In genomic region chr3:140143900-140144299, GRCm38 (mm10) we compare ENCODE assay signal across 25 mouse cellular contexts.
DNase-seq lines count a peak whose midpoint lies in the region; ATAC-seq lines count a peak whose summit lies in the region.
"Had no signal": no experiment of that assay in that cellular context is flagged by ENCODE, and none has a peak within 500 bp of the region (broad histone marks: within the 10 kb centered on the region; RNA-seq: fewer than 3 reads in every experiment).

No protein-coding gene starts in this region.

- H3K27ac ChIP-seq in kidney, embryonic 15.5 days, result no peak overlapping the region
- H3K27ac ChIP-seq: gastrocnemius, adult 2 months; hindbrain, embryonic 12.5 days; kidney, postnatal 0 days; limb, embryonic 12.5 days; liver, embryonic 15.5 days; neural tube, embryonic 13.5 days had no signal

- H3K36me3 ChIP-seq in kidney, embryonic 15.5 days, result no peaks in the 10 kb centered on the region
- H3K36me3 ChIP-seq: hindbrain, embryonic 12.5 days; limb, embryonic 12.5 days; liver, embryonic 15.5 days; neural tube, embryonic 13.5 days had no signal

- H3K4me3 ChIP-seq in kidney, embryonic 15.5 days (replicated peaks), result no peak overlapping the region
- H3K4me3 ChIP-seq: erythroblast, embryonic 14.5 days; gastrocnemius, adult 2 months; hindbrain, embryonic 12.5 days; limb, embryonic 12.5 days; liver, embryonic 15.5 days; myocyte; neural tube, embryonic 13.5 days had no signal

- no peak overlapping the region for H3K9ac ChIP-seq in kidney, embryonic 15.5 days
- H3K9ac ChIP-seq: hindbrain, embryonic 12.5 days; limb, embryonic 12.5 days; liver, embryonic 15.5 days; neural tube, embryonic 13.5 days had no signal

- 87% methylated on average over 2 of the region's 2 CpGs for WGBS in kidney, embryonic 15.5 days

- H3K4me2 ChIP-seq in kidney, embryonic 15.5 days, result no peak overlapping the region
- H3K4me2 ChIP-seq: hindbrain, embryonic 12.5 days; limb, embryonic 12.5 days; liver, embryonic 15.5 days; neural tube, embryonic 13.5 days had no signal

- H3K27me3 ChIP-seq in kidney, embryonic 15.5 days, result no peaks in the 10 kb centered on the region
- H3K27me3 ChIP-seq: hindbrain, embryonic 12.5 days; limb, embryonic 12.5 days; liver, embryonic 15.5 days; neural tube, embryonic 13.5 days had no signal

- ATAC-seq in kidney, embryonic 15.5 days (replicated peaks; ENCODE audit: low FRiP score), result no peak
- ATAC-seq: CD4-positive, CD25-positive, alpha-beta regulatory T cell, adult 4 months; forebrain, embryonic 16.5 days; midbrain, embryonic 16.5 days had no signal

- intact Hi-C loops in left cerebral cortex, postnatal 4 days (cut with DNase I), result no loop called here
- intact Hi-C loops in left cerebral cortex, postnatal 14 days (cut with DNase I), result no loop called here

- peak; percentile 65 for DNase-seq in left cerebral cortex, postnatal 4 days
- no peak for DNase-seq in left cerebral cortex, postnatal 14 days (ENCODE audit: low spot score in 2 of 2)
- peak; percentile 91 for DNase-seq in cerebellum, adult 11 months
- DNase-seq in cerebellum, adult 8-10 months, result peak; percentile 91
- peak; percentile 89 to 92 for DNase-seq in cerebellum, postnatal 25 days
- no peak for DNase-seq in layer of hippocampus, postnatal 36 days
- DNase-seq: adrenal gland, postnatal 14 days; gastrocnemius, adult 2 months; heart, postnatal 14 days; kidney, adult 18-20 months; kidney, postnatal 4 days; lung, postnatal 4 days; thymus, adult 2 months; thymus, postnatal 36 days had no signal

- H3K4me1 ChIP-seq in kidney, embryonic 15.5 days, result no peaks in the 10 kb centered on the region
- H3K4me1 ChIP-seq: hindbrain, embryonic 12.5 days; limb, embryonic 12.5 days; liver, embryonic 15.5 days; neural tube, embryonic 13.5 days had no signal

- no peaks in the 10 kb centered on the region for H3K9me3 ChIP-seq in kidney, embryonic 15.5 days (replicated peaks)
- H3K9me3 ChIP-seq: hindbrain, embryonic 12.5 days; limb, embryonic 12.5 days; liver, embryonic 15.5 days; neural tube, embryonic 13.5 days had no signal

Comparison
In these comparisons a context has a peak if more than half of its experiments do, and no peak if none do; other contexts are left out.
1. DNase-seq: peak in left cerebral cortex, postnatal 4 days (single experiment), cerebellum, adult 11 months (single experiment), cerebellum, adult 8-10 months (single experiment) and cerebellum, postnatal 25 days (2 of 2); none in left cerebral cortex, postnatal 14 days (0 of 2) and layer of hippocampus, postnatal 36 days (0 of 2).